Mouse (Mus musculus) kidney, adult 18-20 months (tissue): Measurements from ENCODE around the gene Vsig2.

Experiments
- DNase-seq: peaks from one replicate; pipeline ENCODE4 v3.0.0; 2021

Gene Vsig2

DNA sequence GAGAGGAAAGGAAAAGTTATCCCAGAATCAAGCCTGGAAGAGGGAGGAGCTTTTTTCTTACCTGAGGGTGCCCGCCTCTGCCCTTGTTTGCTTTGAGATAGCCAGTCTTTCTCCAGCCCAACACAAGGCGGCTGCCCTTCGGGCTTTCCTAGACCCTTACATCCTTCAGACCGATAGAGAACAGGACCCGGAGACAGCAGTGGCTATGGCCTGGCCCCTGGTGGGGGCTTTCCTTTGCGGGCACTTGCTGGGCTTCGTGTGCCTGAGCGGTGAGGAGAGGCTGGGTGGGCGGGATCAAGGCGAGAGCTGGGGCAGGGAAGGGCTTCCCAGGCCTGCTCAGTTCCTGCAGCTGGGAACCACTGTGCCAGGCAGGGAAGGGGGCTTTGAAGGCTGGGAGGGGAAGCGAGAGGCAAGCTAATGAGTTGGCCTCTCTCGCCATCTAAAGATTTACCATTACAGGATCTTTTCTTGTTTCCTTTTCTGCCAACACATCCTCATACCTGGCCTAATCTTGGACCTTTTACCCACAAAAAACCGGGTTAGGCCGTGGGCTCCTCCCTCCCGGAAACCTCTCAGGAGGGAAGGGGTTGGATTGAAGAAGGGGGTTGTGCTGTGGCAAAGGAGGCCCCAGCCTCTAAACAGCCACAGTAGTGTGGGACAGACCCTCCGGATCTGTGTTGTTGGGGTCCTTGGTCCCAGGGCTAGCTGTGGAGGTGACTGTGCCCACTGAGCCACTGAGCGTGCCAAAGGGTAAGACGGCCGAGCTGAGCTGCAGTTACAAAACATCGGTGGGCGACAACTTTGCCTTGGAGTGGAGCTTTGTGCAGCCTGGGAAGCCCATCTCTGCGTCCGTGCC, at the start of gene Vsig2:
Gene Vsig2 (plus strand): TSS at position 86 of the 856 bp plus-strand sequence.
- no peak for DNase-seq

DNA sequence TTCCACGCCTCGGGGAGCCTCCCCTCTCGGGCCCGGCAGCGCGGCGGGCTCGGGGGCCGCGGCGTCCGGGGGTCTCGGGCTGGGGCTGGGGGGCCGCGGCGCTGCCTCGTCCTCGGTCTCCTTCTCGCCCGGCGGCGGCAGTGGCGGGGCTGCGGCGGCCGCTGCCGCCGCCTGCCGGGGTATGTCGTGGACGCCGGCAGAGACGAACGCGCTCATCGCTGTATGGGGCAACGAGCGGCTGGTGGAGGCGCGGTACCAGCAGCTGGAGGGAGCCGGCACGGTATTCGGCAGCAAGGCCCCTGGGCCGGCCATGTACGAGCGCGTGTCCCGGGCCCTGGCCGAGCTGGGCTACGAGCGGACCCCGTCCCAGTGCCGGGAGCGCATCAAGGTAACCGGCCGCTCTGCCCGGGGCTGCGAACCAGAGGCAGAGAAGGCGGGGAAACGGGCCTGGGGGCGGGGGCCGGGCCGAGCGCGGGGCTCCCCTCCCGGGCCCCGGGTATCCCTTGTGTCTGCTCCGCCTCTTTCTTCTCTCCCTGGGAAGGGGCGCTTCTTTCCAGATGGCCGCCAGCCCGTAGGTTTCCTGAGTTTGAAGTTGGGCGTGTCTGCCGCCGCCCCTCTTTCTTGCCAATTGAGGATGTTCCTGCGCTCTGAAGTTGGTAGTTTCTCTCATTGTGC, 49.5 kb upstream of the Vsig2 start:
- peak; percentile 43 for DNase-seq

DNA sequence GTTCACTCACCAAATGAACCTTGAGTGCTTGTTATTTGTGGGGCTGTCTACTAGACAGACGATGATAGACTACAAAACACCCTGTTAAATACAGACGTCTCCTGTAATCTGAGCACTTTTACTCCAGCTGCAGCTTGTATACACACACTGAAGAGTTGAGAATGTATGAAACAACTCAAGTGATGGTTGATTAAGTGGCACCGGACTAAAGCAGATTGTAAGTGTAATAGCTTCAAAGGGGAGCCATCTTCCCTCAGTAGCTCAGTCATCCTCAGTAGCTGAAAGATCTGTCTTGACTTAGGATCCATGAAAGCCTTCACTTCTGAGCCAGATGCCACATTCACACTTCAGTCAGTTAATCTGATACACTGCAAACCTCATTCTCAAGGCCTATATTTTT, 43.3 kb upstream of the Vsig2 start:
- DNase-seq: no peak

DNA sequence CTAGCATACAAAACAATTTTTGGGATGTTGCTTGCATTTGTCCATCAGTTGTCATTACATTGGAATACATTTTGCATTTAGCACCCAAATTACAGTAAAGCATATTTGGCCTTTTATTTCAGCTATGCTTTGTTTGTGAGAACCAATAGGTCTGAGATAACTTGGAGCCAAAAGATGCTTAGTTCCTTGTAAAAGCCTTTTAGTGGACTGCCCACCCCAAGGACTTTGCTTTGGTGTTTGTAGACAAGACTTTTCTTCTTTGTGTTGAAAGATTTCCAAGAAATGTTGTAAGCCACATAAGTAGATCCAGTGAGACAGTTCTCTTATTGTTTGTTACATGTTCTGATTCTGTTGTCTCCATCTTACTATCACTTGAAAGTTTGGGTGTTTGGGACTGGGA, 42.7 kb upstream of the Vsig2 start:
- no peak for DNase-seq

DNA sequence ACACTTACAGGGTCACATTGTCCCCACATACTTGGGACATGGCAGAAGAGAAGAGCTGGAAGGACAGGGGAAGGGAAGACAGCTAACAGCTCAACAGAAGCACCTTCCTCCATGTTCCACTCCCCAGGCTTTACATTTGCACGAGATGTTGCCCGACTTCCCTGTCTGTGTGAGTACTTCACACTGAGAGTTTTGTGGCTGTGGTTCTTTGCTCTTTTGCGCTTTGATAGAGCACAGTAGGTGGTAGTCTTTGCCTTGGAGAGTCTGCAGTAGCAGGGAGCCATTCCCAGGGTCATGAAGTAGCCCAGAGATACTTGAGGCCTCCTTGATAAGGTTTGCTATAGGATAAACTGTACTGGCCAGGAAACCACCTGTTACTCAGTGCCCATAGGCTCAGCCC, 38.9 kb upstream of the Vsig2 start:
- no peak for DNase-seq

DNA sequence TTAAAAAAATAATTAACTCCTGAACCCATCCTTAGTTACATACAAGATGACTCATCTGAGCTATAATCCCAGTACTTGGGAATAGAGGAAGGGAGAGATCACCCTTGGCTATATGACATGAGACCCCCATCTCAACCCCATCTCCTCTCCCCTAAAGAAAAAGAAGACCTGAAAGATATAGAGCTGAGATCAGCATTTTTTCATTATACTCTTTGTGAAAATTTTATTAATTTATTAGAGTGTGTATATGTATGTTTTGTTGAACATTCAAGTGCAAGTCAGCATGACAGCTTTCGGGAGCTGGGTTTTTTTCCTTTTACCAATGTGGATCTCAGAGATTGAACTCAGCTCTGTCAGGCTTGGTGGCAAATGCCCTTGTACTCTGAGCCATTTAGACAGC, 37.9 kb upstream of the Vsig2 start:
- DNase-seq: no peak

DNA sequence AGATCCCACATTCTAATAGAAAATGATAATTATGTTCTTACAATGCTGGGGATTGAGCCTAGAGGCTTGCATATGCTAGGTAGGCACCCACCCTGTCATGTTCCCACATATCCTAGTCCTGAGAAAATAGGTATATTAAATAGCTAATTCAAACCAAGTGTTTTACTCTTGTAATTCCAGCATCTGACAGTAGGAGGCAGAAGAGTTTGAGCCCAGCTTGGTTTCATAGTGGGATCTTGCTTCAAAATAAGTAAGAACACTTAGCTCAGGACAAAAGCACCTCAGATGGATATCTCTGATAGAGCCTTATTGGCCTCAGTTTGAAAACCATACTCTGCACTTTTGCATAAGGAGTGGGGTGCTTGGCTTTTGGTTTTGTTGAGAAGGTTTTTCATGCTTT, 34.7 kb upstream of the Vsig2 start:
- no peak for DNase-seq

DNA sequence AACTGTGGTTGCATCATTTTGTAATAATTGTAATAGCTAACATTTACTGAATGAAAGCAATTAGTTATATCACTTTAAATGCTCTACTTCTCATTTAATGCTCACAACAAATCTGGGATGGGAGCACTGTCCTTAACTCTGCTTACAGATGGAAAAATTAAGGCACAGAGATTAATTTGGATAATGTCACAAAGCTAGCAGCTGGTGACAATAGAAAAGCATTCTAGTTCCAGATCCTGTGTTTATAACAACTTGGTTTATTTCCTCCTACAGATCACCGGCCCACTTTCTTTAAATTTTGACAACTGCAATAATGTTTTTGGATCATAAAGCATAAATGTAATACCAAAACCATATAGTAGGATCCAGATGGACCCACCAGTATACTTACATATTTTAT, 33.0 kb upstream of the Vsig2 start:
- no peak for DNase-seq

DNA sequence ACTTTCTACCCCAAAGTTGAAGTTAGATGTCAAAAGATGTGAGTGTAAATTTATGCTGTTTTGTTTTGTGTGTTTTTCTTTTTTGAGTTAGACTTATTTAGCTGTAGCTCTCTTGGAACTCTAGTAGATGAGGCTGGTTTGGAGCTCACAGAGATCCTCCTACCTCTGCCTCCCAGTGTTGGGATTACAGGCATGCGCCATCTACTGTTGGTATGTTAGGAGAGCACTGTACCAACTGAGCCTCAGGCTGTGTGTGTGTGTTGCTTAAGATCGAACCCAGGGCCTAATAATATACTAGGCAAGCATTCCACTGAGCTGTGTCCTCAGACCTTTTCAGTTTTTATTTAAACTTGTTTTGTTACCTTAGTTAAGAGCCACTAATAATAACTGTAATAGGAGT, 27.0 kb upstream of the Vsig2 start:
- no peak for DNase-seq

DNA sequence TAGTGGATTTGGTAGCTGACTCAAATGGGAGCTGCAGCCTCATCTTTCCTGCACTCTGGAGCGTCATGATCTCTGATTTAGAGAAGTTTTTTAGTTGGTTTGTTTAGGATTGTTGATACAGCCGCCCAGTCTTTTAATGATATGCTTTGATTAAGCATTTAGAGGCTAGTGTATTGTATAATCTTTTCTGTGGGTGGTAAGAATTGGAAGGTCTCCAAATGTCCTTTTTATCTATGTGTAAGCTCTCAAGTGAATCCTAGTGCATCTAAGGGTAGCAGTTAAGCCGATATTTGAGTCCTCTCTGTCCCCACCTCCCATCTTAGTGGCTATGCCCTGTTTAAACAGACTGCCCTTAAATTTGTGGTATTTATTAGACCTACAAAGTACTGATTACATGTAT, 24.6 kb upstream of the Vsig2 start:
- DNase-seq: no peak

DNA sequence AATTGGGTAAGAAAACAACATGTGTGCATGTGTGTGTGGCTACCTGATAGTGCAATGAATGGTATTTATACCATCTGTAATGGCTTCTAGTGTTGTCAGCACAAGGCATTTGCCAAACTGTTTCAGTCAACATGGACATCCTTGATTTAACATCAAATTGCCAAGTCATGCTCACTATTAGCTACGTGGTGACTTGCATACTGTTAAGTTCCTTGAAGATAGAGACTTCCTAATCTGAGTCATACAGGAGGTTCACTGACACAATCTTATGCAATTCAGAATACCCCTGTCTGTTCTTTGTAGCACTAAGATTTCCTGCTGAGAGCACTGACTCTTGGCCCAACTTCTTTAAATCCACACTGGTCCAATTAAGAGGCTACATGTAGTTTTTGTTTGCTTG, 21.6 kb upstream of the Vsig2 start:
- DNase-seq: no peak

DNA sequence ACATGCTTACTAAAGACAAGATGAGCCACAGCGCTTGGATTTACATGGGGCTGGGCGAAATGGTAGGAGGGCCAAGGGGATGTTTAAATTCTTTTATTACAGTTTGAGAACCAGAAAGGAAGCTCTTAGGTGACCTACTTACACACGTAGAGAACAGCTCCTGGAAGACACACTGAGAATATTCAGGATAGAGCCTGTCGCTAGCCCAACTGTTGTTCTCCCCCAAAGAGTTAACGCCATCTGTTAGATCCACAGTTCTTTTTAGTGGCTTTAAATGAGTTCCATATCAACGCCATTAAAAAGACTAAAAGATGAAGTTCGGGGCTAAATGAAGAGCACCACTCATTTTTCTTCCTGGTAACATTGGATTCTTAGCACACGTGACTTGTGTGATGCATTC, 20.1 kb upstream of the Vsig2 start:
- no peak for DNase-seq

DNA sequence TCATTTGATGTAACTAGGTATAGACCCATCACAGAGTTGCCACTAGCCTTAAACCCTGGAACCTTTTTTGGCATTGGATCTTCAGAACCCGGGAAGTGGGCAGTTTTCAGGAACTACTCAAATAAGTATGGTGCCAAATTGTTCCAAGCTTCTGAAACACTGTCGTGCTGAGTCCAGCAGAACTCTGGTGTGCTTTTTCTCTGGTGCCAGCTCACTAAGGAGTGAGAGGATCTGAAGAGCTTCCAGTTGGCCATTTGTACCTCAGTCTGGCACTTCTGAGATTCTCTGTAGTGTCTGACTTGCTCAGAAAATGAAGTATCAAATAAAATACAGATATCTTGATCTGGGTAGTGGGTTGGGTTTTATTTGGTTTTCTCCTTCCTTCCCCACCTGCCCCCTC, 19.1 kb upstream of the Vsig2 start:
- no peak for DNase-seq

DNA sequence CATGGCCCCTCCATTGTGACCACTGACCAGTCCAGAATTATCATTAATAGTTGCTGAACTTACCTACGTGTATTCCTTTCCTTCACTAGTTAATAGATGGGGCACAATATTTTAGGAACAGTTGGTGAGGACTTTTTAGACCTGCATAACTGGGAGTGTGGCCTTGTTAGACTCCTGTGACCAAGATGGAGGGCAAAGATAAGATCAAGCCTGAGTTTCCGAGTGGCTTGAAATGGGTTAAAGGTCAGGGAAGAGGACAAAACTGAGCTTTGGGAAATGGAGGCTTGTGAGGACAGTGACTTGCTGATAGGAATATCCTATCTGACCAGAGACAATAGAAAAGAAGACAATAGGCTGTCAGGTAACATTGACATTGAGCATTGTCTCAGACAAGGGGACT, 13.6 kb upstream of the Vsig2 start:
- no peak for DNase-seq

DNA sequence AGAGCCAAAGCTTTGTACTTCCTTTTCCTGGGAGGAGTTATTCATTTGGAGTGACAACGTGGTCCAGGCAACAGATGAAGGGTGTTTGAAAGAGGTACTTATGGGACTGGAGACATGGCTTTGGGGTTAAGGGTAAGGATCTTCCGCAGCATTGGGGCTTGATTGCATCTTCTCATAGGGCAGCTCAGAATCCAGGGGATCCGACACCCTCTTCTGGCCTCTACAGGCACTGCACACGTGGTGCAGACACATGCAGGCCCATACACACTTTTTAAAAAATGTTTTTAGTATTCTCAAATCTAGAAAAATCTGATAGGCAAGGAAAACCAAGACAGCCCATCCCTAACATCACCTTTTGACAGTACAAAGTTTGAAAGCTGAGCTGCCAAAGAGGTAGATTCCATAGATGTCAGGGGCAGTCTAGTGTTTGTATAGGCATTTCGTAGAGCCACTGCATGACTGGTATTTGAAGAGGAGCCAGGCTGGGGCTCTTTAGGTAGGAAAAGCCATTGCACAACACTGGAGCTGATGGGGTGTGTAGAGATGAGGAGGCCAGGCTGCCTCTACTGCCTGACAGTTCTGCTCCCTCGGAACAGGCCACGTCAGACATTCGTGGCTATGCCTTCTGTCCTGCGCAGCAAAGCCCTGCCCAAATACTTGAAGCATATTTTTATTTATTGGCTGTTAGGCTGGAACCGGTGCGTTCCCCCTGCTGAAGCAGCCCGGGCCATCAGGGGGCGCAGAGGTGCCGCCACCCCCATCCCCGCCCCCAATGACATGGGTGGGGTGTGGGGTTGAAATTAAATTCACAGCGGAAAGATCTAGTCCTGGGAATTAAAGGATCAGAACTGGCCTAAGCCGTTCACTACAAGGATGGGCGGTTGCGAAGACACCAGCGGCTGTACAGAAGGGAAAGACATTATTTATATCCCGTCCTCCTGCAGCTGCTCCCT, 12.3 kb upstream of the Vsig2 start:
- peak; percentile 42 for DNase-seq

DNA sequence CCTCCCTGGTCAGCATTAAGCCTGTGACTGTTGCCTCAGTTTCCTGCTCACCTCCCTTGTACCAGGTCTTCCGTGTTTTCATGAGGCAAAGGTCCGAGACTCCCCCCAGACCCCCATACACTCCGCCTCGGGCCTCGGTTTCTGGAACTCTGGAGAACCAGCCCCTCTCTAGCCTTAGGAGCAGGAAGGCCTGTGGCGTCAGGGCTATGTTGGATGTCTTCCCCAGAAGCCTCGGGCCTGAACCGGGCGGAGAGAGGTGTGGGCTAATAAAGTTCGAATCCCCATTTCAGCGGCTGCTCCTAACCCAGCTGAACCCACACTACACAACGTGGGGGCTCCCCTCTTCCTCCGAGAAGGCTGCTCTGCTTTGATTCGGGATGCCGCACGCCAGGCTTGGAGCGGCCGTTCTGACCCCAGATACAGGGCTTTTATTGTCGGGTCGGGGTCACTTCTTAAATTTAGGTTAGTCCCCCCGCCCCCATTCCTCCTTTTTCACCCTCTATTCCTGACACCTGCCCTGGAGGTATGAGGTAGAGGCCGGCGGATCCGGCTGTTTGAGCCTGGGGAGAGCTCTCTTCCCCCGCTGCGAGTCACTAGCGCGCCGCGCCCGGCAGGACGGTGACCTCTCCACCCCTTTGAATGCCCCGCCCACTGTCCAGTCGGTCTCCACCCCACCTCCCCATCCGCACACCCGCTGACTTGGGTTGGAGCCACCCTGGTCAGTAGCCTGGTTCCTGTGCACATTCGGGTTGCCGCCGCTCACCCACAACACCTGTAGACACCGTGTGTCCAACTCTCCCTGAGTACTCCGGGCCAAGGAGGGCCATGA, 11.4 kb upstream of the Vsig2 start, which contains the start of gene Esam:
Gene Esam (plus strand): TSS at position 683 of the 829 bp plus-strand sequence.
- peak; percentile 81 for DNase-seq

DNA sequence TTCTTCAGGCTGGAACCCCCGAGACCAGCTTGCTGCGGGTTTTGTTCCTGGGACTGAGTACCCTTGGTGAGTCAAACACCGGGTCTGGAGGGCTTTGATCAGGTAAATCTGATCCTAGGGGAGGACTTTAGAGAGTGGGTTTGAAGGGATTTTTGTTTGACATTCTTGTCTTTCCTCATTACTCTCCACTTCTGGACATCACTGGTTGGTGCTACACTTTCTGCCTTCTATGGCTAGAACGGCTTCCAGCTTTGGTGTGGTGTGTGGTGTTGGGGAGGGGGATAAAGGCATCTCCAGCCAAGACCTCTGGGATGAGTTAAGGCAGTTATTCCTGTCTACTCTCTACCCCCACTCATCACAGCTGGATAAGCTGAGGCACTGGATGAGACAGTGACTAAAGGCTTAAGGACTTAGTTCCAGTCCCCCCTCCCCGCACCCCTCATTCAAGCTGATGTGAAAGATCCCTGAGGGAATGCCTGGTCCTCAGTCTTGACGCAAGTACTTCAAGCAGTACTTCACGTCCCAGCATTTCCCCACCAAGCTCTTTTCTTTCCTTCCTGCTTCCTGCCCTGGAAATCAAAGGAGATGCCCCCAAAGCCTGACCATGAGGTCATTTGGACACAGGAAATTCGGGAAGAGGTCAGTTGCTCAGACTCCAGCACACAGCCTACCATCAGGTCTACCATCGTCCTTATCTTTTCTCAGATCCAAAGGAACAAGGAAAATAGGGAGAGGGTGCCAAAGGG, 10.7 kb upstream of the Vsig2 start:
- DNase-seq: peak; percentile 40

DNA sequence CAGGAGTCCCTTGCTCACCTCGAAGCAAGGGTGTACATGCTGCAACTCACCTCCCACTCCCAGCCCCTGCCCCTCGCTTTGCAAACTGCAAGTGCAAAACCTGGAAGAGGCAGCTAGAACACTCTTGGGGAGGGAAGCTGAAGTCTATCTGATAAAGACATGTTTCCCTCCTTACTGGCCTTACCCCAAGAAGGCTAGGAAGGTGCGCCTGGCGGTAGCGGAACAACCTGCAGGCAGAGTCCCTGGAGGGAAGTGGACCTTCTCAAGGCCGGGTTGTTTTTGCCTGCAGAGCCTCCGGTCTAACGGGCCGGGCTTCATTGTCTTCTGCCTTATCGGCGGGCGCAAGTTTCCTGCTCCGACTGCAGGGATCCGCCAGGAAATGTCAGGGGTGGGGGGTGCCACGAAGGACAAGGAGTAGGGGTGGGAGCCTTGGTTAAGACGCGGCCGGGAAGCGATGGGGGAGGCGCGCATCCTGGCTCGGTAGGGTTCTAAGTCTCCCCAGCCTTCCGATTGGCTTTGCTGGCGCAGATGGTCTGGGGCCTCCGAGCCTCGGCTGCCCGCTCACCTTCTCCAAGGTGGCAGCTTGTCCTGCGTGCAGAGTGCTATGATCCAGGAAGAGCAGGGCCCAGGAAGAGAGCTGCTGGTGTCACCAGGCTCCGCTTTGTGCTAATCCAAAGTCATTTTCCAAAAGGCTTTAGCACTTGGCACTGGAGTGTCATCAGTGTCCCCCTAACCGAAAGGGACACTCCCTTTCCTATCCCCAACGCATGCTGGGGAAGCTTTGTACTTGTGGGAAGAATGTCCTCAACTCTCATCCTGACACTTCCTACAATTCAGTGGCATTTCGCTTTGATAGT, 8.8 kb upstream of the Vsig2 start:
- DNase-seq: peak; percentile 71

DNA sequence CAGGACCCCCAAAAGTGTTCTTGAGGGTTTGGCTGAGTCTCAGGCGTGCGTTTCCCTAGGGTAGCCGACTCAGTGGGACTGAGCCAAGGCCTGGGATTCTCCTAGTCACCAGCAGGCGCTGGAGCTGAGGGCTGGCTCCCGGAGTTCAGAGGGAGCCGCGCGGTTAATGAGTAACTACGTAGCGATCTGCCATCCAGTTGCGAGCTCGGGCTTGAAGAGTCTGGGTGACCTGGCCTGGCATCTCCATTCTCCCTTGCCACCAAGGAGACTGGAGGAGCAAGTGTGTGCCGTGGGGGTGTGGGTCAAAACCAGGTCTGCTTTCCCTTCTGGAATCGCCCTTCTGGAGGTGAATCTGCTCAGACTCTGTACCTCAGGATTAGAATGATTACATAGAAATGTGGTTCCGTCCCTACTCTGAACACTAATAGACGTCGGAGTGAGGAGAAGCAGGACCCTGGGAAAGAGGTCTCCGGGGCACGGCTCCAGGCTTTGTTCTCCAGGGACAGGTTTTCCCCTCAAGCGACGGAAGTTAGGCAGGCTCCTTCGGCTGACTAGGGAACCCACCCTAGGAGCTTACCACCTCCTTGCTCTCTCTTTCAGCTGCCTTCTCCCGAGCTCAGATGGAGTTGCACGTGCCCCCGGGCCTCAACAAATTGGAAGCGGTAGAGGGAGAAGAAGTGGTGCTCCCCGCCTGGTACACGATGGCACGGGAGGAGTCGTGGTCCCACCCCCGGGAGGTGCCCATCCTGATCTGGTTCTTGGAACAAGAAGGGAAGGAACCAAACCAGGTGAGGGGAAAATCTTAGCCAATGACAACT, 8.0 kb upstream of the Vsig2 start:
- peak; percentile 88 for DNase-seq

DNA sequence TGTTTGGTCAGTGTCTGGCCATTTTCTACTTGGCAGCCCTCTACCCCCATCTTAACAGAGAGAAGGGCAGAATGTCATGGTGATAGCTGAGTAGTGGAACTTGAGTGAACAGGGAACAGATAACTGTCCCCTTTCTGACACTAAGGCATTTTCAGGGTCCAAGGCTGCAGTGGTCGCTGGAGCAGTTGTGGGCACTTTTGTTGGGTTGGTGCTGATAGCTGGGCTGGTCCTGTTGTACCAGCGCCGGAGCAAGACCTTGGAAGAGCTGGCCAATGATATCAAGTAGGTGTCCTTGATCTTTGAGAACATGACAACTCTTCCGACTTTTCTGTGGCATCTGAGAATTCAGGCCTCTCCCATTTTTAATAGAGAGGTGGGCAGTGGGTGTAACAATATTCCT, 2.2 kb upstream of the Vsig2 start:
- no peak for DNase-seq
